Comparison of ENCODE assay signal across 11 mouse cellular contexts in the genomic region with DNA sequence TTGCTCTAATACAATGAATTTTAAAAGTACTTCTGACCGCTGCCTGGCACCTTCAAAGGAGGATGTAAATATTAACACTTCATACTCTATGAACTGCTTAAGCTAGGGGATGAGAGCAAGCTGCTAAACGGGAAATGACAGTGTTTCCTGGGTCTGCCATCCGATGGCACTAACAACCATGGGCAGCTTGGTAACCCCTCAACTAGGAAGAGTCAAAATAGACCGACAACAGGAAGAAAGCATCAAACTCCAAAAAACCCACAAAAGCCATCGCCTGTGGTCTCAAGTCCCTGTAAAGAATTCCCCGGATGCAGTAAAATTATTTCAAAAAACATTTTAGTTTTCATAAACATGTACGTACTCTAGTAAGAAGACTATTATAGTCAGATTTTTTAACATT.
"Had no signal": no experiment of that assay in that cellular context is flagged by ENCODE, and none has a peak within 500 bp of the region (broad histone marks: within the 10 kb centered on the region; RNA-seq: fewer than 3 reads in every experiment).

No protein-coding gene starts in this region.

- DNase-seq: kidney, adult 8-10 months; kidney, postnatal 10 days; kidney, postnatal 4 days; liver; lung, adult 18-20 months; lung, postnatal 10 days; lung, postnatal 36 days; retina, postnatal 1 day; right cerebral cortex, postnatal 25 days; spleen, adult 18-20 months; thymus, postnatal 4 days had no signal
